Mouse (Mus musculus) layer of hippocampus, postnatal 25 days (tissue): ENCODE data around the gene Ly6f. TPM values are rescaled to one million over a fixed set of nuclear protein-coding genes. Genes with fewer than 3 reads are reported as not detected.

Experiments
- DNase-seq, 2 experiments: peaks; one replicate each; pipeline ENCODE4 v3.0.0; 2022; ENCODE audit warnings: mixed read lengths in 2 of 2, low spot score in 1 of 2; ENCODE audit errors: extremely low spot score in 1 of 2
- total RNA-seq, 2 experiments: library from RNA; stranded (reverse); gene quantifications; 2 replicates each; pipeline ENCODE4 v1.2.3; 2021

The Ly6f gene
- total RNA-seq, 2 experiments from 2014 or later: not detected

DNA sequence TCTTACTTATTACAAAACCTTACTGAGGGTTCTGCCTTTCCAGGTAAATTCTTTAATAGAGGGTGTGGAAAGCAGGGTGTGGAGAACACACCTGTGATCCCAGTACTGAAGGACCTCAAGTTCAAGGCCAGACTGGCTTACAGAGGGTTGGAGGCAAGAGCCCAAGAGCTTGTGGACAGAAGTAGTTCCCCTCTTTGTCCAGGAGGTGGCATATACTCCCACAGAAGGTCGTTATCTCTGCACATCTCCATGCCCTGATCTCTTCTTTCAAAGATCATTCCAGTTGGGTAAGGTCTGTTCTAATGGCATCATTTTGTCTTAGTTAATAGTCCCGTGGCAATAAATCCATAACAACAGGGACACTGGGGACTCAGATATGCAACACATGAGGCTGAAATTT is 49.0 kb downstream of the Ly6f start:
- no peak for DNase-seq

- DNase-seq: no peak
Observed at GRCm38 (mm10) chr15:75318584-75318983, 50.4 kb downstream of the Ly6f start.

GRCm38 (mm10) chr15:75320104-75320503 is 51.9 kb downstream of the Ly6f start:
- DNase-seq: no peak

Other genes starting within 250 kb of the Ly6f start
- gene Ly6c1, start 219.6 kb upstream of the Ly6f start, total RNA-seq: 10 to 100 TPM; 52.9 to 60.6 TPM
- gene Ly6c2, start 156.5 kb upstream of the Ly6f start, total RNA-seq: 1 to 10 TPM; 1.7 to 4.5 TPM
- gene Ly6g, start 113.2 kb upstream of the Ly6f start, total RNA-seq: not detected
- gene BC025446, start 52.0 kb upstream of the Ly6f start, total RNA-seq: not detected